Mouse (Mus musculus) ES-Bruce4 (cell line): ENCODE data around the gene Exosc8. TPM values are rescaled to one million over a fixed set of nuclear protein-coding genes. Genes with fewer than 3 reads are reported as not detected.

Experiments
- H3K27ac ChIP-seq: 2 replicates; pipeline ENCODE4 v1.5.1; 2012; ENCODE audit warnings: low read length, inconsistent platforms; ENCODE audit not compliant: insufficient read depth
- H3K27me3 ChIP-seq: 2 replicates; pipeline ENCODE4 v1.6.1; 2012; ENCODE audit warnings: mild to moderate bottlenecking, low read length, inconsistent platforms; ENCODE audit not compliant: control insufficient read depth, poor library complexity, insufficient read depth, severe bottlenecking
- H3K36me3 ChIP-seq: 2 replicates; pipeline ENCODE4 v1.6.1; 2012; ENCODE audit warnings: inconsistent platforms, mild to moderate bottlenecking, low read length, moderate library complexity; ENCODE audit not compliant: control insufficient read depth, poor library complexity, insufficient read depth, severe bottlenecking
- H3K4me1 ChIP-seq: one replicate; pipeline ENCODE4 v1.8.1; 2011; ENCODE audit warnings: low read length; ENCODE audit not compliant: control insufficient read depth, insufficient read depth
- H3K4me3 ChIP-seq: 2 replicates; pipeline ENCODE4 v1.5.1; 2011; ENCODE audit warnings: low read depth, mild to moderate bottlenecking, low read length
- H3K9ac ChIP-seq: 2 replicates; pipeline ENCODE4 v1.6.1; 2012; ENCODE audit warnings: low read depth, mild to moderate bottlenecking, inconsistent platforms; ENCODE audit not compliant: poor library complexity, severe bottlenecking
- H3K9me3 ChIP-seq: replicated peaks from 2 replicates; pipeline ENCODE4 v1.6.1; 2012; ENCODE audit warnings: mild to moderate bottlenecking, low read length, inconsistent platforms; ENCODE audit not compliant: control insufficient read depth, poor library complexity, insufficient read depth, severe bottlenecking
- CTCF ChIP-seq: IDR thresholded peaks from one replicate; pipeline ENCODE4 v1.8.1; 2011; ENCODE audit warnings: low read depth, low read length
- EP300 ChIP-seq: IDR thresholded peaks from 2 replicates; pipeline ENCODE4 v1.6.1; 2011; ENCODE audit warnings: low read depth, low read length; ENCODE audit not compliant: insufficient read depth
- POLR2A ChIP-seq: IDR thresholded peaks from one replicate; pipeline ENCODE4 v1.8.1; 2011; ENCODE audit warnings: low read length; ENCODE audit not compliant: insufficient read depth
- polyA plus RNA-seq: library from polyadenylated mRNA; stranded (reverse); fragments of >200 nt; gene quantifications from 2 replicates; pipeline ENCODE4 v1.2.4, GENCODE M21; 2011; ENCODE audit warnings: low read depth; ENCODE audit not compliant: missing spikeins, insufficient read depth, insufficient read length

Exosc8 gene
- polyA plus RNA-seq, 1 experiment: 200 TPM

GRCm38 (mm10) chr3:54731626-54732150 lies 3.5 kb downstream of the Exosc8 start:
- Histone ChIP-seq H3K4me3 (no peak overlapping the region), H3K36me3 (peaks cover 50% of the 10 kb centered on the region)

GRCm38 (mm10) chr3:54728100-54728499 lies 7.1 kb downstream of the Exosc8 start:
- TF ChIP-seq POLR2A (no peak), EP300 (no peak), CTCF (no peak)
- Histone ChIP-seq H3K9ac (no peak overlapping the region), H3K27ac (no peak overlapping the region), H3K27me3 (no peaks in the 10 kb centered on the region), H3K36me3 (peaks cover 53% of the 10 kb centered on the region), H3K9me3 (no peaks in the 10 kb centered on the region), H3K4me3 (no peak overlapping the region), H3K4me1 (no peaks in the 10 kb centered on the region)

More at GRCm38 (mm10) chr3:54731626-54732150, 3.5 kb downstream of the Exosc8 start:
- no peaks in the 10 kb centered on the region for H3K4me1 ChIP-seq
- no peaks in the 10 kb centered on the region for H3K9me3 ChIP-seq
- H3K9ac ChIP-seq: no peak overlapping the region
- TF ChIP-seq POLR2A (no peak), EP300 (no peak), CTCF (no peak)
- H3K27ac ChIP-seq: no peak overlapping the region
- no peaks in the 10 kb centered on the region for H3K27me3 ChIP-seq

GRCm38 (mm10) chr3:54727588-54727987 lies 7.6 kb downstream of the Exosc8 start:
- peaks cover 55% of the 10 kb centered on the region for H3K36me3 ChIP-seq
- H3K4me3 ChIP-seq: no peak overlapping the region
- H3K27me3 ChIP-seq: no peaks in the 10 kb centered on the region
- no peaks in the 10 kb centered on the region for H3K9me3 ChIP-seq
- H3K27ac ChIP-seq: no peak overlapping the region
- no peaks in the 10 kb centered on the region for H3K4me1 ChIP-seq
- TF ChIP-seq CTCF (no peak), EP300 (no peak), POLR2A (no peak)
- no peak overlapping the region for H3K9ac ChIP-seq

- Histone ChIP-seq H3K27me3 (no peaks in the 10 kb centered on the region), H3K36me3 (peaks cover 46% of the 10 kb centered on the region), H3K27ac (no peak overlapping the region), H3K9ac (no peak overlapping the region), H3K9me3 (no peaks in the 10 kb centered on the region), H3K4me3 (no peak overlapping the region), H3K4me1 (no peaks in the 10 kb centered on the region)
- TF ChIP-seq CTCF: no peak
- TF ChIP-seq POLR2A: no peak
- TF ChIP-seq EP300: no peak
These were observed 9.8 kb downstream of the Exosc8 start for GRCm38 (mm10) chr3:54725344-54725743.

GRCm38 (mm10) chr3:54723741-54724500 lies 11.3 kb downstream of the Exosc8 start:
- Histone ChIP-seq H3K27me3 (no peaks in the 10 kb centered on the region), H3K27ac (no peak overlapping the region), H3K4me3 (no peak overlapping the region), H3K9ac (no peak overlapping the region), H3K4me1 (no peaks in the 10 kb centered on the region), H3K9me3 (no peaks in the 10 kb centered on the region), H3K36me3 (peaks cover 42% of the 10 kb centered on the region)
- TF ChIP-seq EP300 (no peak), POLR2A (no peak), CTCF (no peak)

GRCm38 (mm10) chr3:54718947-54719346 lies 16.2 kb downstream of the Exosc8 start:
- TF ChIP-seq CTCF (no peak), POLR2A (no peak), EP300 (no peak)
- Histone ChIP-seq H3K27me3 (no peaks in the 10 kb centered on the region), H3K9ac (no peak overlapping the region), H3K36me3 (peaks cover 60% of the 10 kb centered on the region), H3K27ac (no peak overlapping the region), H3K9me3 (no peaks in the 10 kb centered on the region), H3K4me1 (no peaks in the 10 kb centered on the region), H3K4me3 (no peak overlapping the region)
